Mouse (Mus musculus) kidney, adult 2 months (tissue): ENCODE data around the gene Gm8082. TPM values are rescaled to one million over a fixed set of nuclear protein-coding genes. Genes with fewer than 3 reads are reported as not detected.
"Not testable (repeated sequence)": the region's sequence is repeated elsewhere in the genome, so short reads cannot be mapped to it uniquely, and the experiment has no call there.

ENCODE experiments used
- DNase-seq: peaks from one replicate; pipeline ENCODE4 v3.0.0; 2021
- H3K27ac ChIP-seq: fragments of 200-500 bp; 2 replicates; pipeline ENCODE4 v1.5.1; 2012; ENCODE audit warnings: low read depth, low read length, control low read depth, inconsistent platforms; ENCODE audit not compliant: insufficient read depth
- H3K27me3 ChIP-seq: fragments of 200-500 bp; replicated peaks from 2 replicates; pipeline ENCODE4 v1.6.1; 2012; ENCODE audit warnings: mild to moderate bottlenecking, moderate library complexity, low read length, inconsistent platforms; ENCODE audit not compliant: control insufficient read depth, insufficient read depth
- H3K36me3 ChIP-seq: fragments of 200-500 bp; 2 replicates; pipeline ENCODE4 v1.6.1; 2012; ENCODE audit warnings: mild to moderate bottlenecking, moderate library complexity, low read length, inconsistent platforms; ENCODE audit not compliant: control insufficient read depth, insufficient read depth
- H3K4me1 ChIP-seq: fragments of 200-500 bp; 2 replicates; pipeline ENCODE4 v1.6.1; 2011; ENCODE audit warnings: low read length; ENCODE audit not compliant: control insufficient read depth, insufficient read depth
- H3K4me3 ChIP-seq: fragments of 200-500 bp; 2 replicates; pipeline ENCODE4 v1.5.1; 2011; ENCODE audit warnings: mild to moderate bottlenecking, low read depth, low read length, control low read depth; ENCODE audit not compliant: insufficient read depth
- WGBS: fragments of 180-500 bp; shearing (Covaris S2); methylation state at CpG from one replicate; pipeline ENCODE4 v1.1.7; 2018; 5-methylcytosine and 5-hydroxymethylcytosine counted together
- polyA plus RNA-seq: library from polyadenylated mRNA; depleted of rRNA; stranded (reverse); fragments of >200 nt; gene quantifications from 2 replicates; pipeline ENCODE4 v1.2.3, GENCODE M21; 2012; rRNA removed

Gm8082 gene
- polyA plus RNA-seq: not detected in 2 replicates

DNA sequence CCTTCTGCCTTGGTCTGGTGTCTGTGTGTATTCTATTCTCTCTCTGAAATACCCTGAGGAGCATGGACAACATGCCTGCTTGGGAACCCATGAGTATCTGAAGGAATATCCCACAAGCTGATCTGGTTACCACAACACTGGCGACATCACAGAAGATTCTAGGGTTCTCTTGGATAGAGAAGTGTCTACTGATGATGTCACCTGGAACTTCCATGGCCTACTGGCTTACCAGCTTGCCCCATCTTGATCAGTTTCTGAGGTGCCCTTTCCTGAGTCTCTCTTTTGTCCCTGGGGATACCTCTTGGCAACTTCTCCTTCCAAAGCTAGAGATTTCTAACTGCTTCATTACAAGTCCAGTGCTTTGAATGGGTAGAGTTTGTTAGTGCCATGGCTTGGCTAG lies at the start of gene Gm8082:
TSS of gene Gm8082 (minus strand) at position 101 of the 400 bp plus-strand sequence.
- not testable (repeated sequence) for H3K4me1 ChIP-seq, DNase-seq, H3K27me3 ChIP-seq, H3K4me3 ChIP-seq, H3K27ac ChIP-seq, H3K36me3 ChIP-seq
- WGBS: no CpG with 5 or more reads among the region's 1 CpGs

- H3K27me3 ChIP-seq, DNase-seq, H3K36me3 ChIP-seq, H3K27ac ChIP-seq, H3K4me3 ChIP-seq, H3K4me1 ChIP-seq: not testable (repeated sequence)
Measured at GRCm38 (mm10) chr14:43015528-43015927, 22.1 kb upstream of the Gm8082 start, which contains the start of gene Gm10376. Gm10376 (minus strand) TSS chr14:43015628.

Other genes starting within 250 kb of the Gm8082 start
- gene Gm3015, start 224.8 kb downstream of the Gm8082 start, polyA plus RNA-seq: not detected in 2 replicates
- gene Gm10377, start 195.6 kb downstream of the Gm8082 start, polyA plus RNA-seq: not detected in 2 replicates
- gene Gm21977, start 140.1 kb downstream of the Gm8082 start, polyA plus RNA-seq: not detected in 2 replicates
- gene Gm10376, start 22.0 kb upstream of the Gm8082 start, polyA plus RNA-seq: not detected in 2 replicates
- 0.05 TPM in 1 of 2 replicates, not detected in the other for gene Gm8094, start 83.0 kb upstream of the Gm8082 start, polyA plus RNA-seq
- gene Gm8104, start 107.0 kb upstream of the Gm8082 start, polyA plus RNA-seq: 0.11 TPM in 1 of 2 replicates, not detected in the other
- 0.10 TPM in 1 of 2 replicates, not detected in the other for gene Gm7233, start 186.2 kb upstream of the Gm8082 start, polyA plus RNA-seq
- gene Gm8122, start 241.7 kb upstream of the Gm8082 start, polyA plus RNA-seq: 0.06 and 0.10 TPM in 2 replicates